Mouse (Mus musculus) heart, postnatal 4 days (tissue): Measurements from ENCODE around the gene Ndufv3. TPM values are rescaled to one million over a fixed set of nuclear protein-coding genes. Genes with fewer than 3 reads are reported as not detected.

Experiments
- DNase-seq: peaks from one replicate; pipeline ENCODE4 v3.0.0; 2021
- microRNA-seq, 2 experiments: library from miRNA; unstranded; fragments of <30 nt; microRNA quantifications; one replicate each; pipeline ENCODE4 v1.2.0; 2021 to 2022
- total RNA-seq, 2 experiments: library from RNA; stranded (reverse); gene quantifications; 2 replicates each; pipeline ENCODE4 v1.2.3; 2021

Ndufv3 gene
- total RNA-seq, 2 experiments from 2014 or later, result 873 to 920 TPM

- DNase-seq, result peak; percentile 64
Observed at GRCm38 (mm10) chr17:31557124-31557880, 37.4 kb downstream of the Ndufv3 start.

- DNase-seq, result no peak
Observed at GRCm38 (mm10) chr17:31557947-31558542, 38.1 kb downstream of the Ndufv3 start.

DNA sequence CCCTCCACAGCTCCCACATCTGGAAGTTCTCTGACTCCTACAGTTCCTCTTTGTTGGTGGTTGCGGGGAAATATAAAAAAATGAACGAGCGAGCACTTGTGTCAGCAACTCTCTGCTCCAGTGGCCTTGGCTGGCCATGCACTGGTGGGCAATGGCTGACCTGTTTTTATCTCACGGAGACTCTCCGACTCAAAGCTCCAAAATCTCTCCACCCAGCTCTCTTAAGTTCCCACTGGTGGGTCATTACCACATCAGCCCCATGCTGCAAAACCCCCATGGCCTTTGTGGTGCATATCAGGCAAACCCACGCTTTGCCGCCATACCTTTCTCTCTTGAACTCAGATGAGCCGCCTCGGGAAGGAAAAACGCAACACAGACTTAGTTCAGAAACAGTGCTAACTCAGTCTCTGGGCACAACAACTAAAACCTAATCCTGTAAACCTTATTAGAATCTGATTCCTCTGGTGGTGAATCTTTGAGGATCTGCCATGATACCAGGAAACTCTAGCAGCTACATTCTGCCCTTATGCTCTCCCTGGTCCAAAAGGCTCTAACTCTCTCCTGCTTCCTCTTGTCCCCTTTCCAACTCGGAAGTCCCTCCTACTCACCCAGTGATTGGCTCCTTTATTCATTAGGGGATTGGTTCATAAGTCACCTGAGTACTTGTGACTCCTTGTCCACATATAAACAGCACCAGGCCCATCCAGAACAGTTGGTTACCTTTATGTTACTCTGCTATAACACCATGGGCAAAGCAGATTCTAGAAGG is 39.3 kb downstream of the Ndufv3 start:
- no peak for DNase-seq

GRCm38 (mm10) chr17:31563632-31564014 is 43.7 kb downstream of the Ndufv3 start:
- peak; percentile 39 for DNase-seq

DNA sequence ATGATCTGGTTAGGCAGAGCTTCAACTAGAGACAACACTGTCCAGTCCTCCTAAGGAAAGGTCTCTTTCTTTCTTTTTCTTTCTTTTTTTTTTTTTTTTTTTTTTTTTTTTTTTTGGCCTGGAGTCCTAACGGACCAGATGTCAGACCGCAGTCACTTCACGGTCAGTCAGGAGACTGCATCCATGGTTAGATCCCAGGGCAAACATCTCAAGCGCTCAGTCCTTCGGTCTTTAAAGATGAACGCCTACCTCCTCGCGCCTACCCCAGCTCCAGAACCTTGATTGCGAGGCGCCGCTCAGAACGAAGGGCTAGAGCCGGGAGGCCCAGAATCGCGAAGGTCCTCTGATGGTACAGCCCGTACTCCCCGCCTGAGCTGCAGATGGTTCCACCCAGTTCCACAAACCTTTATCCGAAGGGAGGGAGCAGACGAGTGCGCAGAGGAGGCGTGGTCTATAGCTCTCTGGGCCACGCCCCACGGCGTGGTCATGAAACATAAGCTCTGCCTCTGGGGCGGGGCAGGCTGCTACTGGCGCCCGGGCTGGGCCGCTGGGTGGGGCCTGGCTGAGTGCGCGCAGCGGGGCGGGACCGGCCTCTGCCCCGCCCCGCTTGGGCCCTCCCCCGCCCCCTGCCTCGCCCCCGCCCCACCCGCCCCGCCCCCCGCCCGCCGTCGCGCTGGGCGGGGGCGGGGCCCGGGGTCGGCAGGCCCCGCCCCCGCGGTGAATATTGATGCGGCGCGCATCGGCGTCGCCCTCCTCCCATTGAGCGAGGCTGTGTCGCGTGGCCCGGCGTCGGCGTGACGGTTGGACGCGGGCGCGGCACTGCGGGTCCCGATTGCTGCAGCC is 44.3 kb downstream of the Ndufv3 start, which contains the start of gene Pknox1:
Pknox1 (plus strand) TSS at position 720 of the 843 bp plus-strand sequence.
- peak; percentile 99 for DNase-seq

DNA sequence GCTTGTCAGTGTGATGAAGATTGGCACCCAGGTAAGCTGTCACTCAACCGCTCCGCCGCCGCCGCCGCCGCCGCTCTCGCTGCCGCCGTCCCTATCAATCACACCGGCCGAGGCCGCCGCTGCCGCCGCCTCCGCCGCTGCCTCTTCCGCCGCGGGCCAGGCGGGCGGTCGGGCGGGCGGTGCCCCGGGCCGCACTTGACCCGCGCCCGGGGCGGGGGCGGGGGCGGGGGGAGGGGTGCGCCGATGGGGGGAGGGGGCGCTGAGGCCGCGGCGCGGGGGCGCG is 44.9 kb downstream of the Ndufv3 start:
- no peak for DNase-seq

- peak; percentile 77 for DNase-seq
Observed at GRCm38 (mm10) chr17:31565141-31566056, 45.5 kb downstream of the Ndufv3 start.

DNA sequence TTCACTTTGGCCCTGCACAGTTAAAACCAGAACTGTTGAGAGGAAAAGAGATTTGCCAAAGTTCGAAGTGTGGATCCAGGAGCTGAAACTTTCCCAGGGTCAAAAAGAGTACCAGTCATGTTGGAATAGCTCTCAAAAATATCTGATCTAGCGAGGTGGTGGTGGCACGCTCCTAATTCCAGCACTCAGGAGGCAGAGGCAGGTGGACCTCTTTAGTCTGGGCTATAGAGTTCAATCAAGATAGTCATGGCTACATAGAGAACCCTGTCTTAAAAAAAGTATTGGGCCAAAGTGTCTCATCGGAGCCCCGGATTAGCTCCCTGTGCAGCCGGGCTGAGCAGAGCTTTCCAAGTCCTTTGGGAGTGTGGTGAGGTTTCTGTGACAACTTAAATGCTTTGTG is 46.4 kb downstream of the Ndufv3 start:
- DNase-seq, result no peak

GRCm38 (mm10) chr17:31569756-31570155 is 49.8 kb downstream of the Ndufv3 start:
- no peak for DNase-seq

- DNase-seq, result peak; percentile 50
Observed at GRCm38 (mm10) chr17:31570321-31570925, 50.5 kb downstream of the Ndufv3 start.

GRCm38 (mm10) chr17:31571689-31572088 is 51.8 kb downstream of the Ndufv3 start:
- DNase-seq, result no peak

- no peak for DNase-seq
Observed at GRCm38 (mm10) chr17:31574662-31575061, 54.7 kb downstream of the Ndufv3 start.

DNA sequence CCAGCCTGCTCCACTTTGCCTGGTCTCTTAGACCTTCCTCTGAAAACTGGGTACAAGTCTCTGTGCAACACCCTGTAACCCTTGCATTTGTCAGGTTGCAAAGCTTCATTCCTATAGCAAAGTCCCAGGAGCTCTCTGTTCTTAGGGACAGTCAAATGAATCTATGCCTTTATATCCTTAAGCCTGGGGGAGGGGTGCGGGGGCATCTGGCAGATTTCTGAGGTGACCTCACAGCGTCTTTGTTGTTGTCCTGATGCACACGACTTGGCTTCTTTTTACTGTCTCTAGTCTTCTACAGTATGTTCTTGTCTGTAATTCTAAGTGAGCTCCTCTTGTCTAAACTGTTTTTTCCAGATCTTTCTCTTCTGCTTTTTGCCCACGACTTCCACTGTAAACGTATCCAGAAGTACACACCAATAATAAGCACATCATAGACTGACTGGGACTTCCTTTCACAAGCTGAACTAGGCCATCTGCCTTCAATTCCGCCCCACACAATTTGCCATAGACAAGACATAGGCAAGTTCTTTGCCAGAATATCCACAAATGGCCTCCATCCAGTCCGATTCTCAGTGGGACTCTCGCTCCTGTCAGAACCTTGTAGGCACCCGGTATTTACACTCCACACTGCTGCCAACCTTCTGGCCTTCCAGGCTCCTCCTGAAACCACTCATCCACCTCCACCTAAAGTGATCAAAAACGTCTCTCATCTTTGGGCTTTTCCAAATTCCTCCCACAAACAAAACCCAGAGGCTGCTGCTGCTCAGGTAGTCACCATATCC is 56.7 kb downstream of the Ndufv3 start:
- DNase-seq, result no peak

- DNase-seq, result no peak
Observed at GRCm38 (mm10) chr17:31580344-31580743, 60.4 kb downstream of the Ndufv3 start.

Small RNAs within 50 kb of the gene (microRNA-seq; reads per million reads assigned to microRNA genes)
- 0 reads per million in 2 experiments for gene Gm24970

Other genes with a start within 250 kb of the Ndufv3 start
- gene Rsph1, start 242.7 kb upstream of the Ndufv3 start, total RNA-seq, result 1 to 10 TPM; 1.7 to 2.4 TPM
- 10 to 100 TPM; 10.8 to 11.6 TPM for gene Slc37a1, start 233.3 kb upstream of the Ndufv3 start, total RNA-seq
- gene Pde9a, start 133.9 kb upstream of the Ndufv3 start, total RNA-seq, result 10 to 100 TPM in 1 of 2 experiments, 1 to 10 TPM in 1; 9.2 to 11.3 TPM
- 10 to 100 TPM; 15.9 to 16.4 TPM for gene Wdr4, start 135 bp upstream of the Ndufv3 start, total RNA-seq
- 10 to 100 TPM; 17.0 to 17.9 TPM for gene Pknox1, start 44.6 kb downstream of the Ndufv3 start, total RNA-seq
- 1 to 10 TPM in 1 of 2 experiments, under 1 TPM in 1; 0.45 to 1.1 TPM for gene Cbs, start 117.1 kb downstream of the Ndufv3 start, total RNA-seq
- gene U2af1, start 138.8 kb downstream of the Ndufv3 start, total RNA-seq, result 100 to 1,000 TPM; 160 to 162 TPM
- gene Cryaa, start 157.7 kb downstream of the Ndufv3 start, total RNA-seq, result not detected